Mouse (Mus musculus) lung, embryonic 15.5 days (tissue): ENCODE data around the gene Cmtm4. TPM values are rescaled to one million over a fixed set of nuclear protein-coding genes. Genes with fewer than 3 reads are reported as not detected.

Source experiments
- ATAC-seq: fragments of 200-750 bp; cut with Nextera tagmentation; 2 replicates; pipeline ENCODE4 v1.8.0; 2017; ENCODE audit warnings: moderate number of reproducible peaks, borderline replicate concordance; ENCODE audit not compliant: low FRiP score, low TSS enrichment; ENCODE audit errors: extremely low read depth
- H3K27ac ChIP-seq: fragments of 300-500 bp; sonication (generic); 2 replicates; pipeline ENCODE4 v1.5.1; 2015; ENCODE audit warnings: moderate library complexity, mild to moderate bottlenecking, inconsistent platforms
- H3K27me3 ChIP-seq: fragments of 300-500 bp; sonication (generic); 2 replicates; pipeline ENCODE4 v1.6.1; 2015; ENCODE audit warnings: inconsistent platforms
- H3K36me3 ChIP-seq: fragments of 300-500 bp; sonication (generic); 2 replicates; pipeline ENCODE4 v1.6.1; 2015; ENCODE audit warnings: inconsistent platforms
- H3K4me1 ChIP-seq: fragments of 300-500 bp; sonication (generic); 2 replicates; pipeline ENCODE4 v1.6.1; 2015; ENCODE audit warnings: inconsistent platforms
- H3K4me2 ChIP-seq: fragments of 300-500 bp; sonication (generic); 2 replicates; pipeline ENCODE4 v1.6.1; 2015; ENCODE audit warnings: inconsistent platforms, mild to moderate bottlenecking, moderate library complexity
- H3K4me3 ChIP-seq: fragments of 300-500 bp; sonication (generic); 2 replicates; pipeline ENCODE4 v1.5.1; 2015; ENCODE audit warnings: mild to moderate bottlenecking, inconsistent platforms
- H3K9ac ChIP-seq: fragments of 300-500 bp; sonication (generic); 2 replicates; pipeline ENCODE4 v1.6.1; 2015; ENCODE audit warnings: inconsistent platforms
- H3K9me3 ChIP-seq: fragments of 300-500 bp; sonication (generic); 2 replicates; pipeline ENCODE4 v1.6.1; 2016; ENCODE audit warnings: inconsistent platforms
- WGBS: fragments of 180-500 bp; shearing (Covaris S2); methylation state at CpG from one replicate; pipeline ENCODE4 v1.1.7; 2015; 5-methylcytosine and 5-hydroxymethylcytosine counted together
- polyA plus RNA-seq: library from polyadenylated mRNA; unstranded; fragments of >200 nt; fragmentation: Nextera tagmentation; extraction: Ambion mirVana; gene quantifications from 2 replicates; pipeline ENCODE4 v1.2.1, GENCODE M21; 2015

Cmtm4 gene
- polyA plus RNA-seq, 1 experiment from 2014 or later, result 2.6 TPM

DNA sequence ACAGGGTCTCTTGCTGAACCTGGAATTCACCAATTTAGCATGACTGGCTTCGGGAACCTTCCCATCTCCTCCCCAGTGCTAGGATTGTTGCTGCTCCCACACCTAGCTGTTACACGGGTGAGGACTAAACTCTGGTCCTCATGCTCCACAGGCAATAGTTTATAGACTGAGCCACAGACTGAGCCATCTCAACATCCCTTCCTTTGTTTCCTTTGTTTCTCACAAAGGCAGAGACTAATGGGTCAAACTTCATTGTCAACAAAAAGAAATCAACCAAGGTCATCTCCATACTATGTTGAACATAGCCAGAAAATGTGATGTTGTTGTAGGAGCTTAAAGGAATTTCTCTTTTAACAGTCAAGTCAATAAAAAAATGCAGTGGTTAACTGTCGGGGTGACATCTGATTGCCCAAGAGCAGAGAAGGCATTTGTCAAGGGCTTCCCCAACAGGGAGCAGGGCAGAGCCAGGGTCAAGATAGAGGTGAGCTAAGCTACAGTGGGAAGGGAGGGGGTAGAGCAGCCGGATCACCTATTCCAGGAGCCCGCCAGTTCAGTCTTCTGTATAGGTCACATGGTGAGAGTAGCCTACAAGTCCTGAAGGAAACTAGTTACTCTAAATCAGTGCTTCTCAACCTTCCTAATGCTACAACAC, 37.7 kb upstream of the Cmtm4 start:
- ATAC-seq, result no peak
- WGBS, result 86% methylated on average over 5 of the region's 5 CpGs
- H3K9ac ChIP-seq, result no peak overlapping the region
- H3K36me3 ChIP-seq, result peaks cover 88% of the 10 kb centered on the region
- peaks cover 15% of the 10 kb centered on the region for H3K4me1 ChIP-seq
- H3K27me3 ChIP-seq, result no peaks in the 10 kb centered on the region
- no peaks in the 10 kb centered on the region for H3K9me3 ChIP-seq
- H3K27ac ChIP-seq, result no peak overlapping the region
- H3K4me2 ChIP-seq, result no peak overlapping the region
- no peak overlapping the region for H3K4me3 ChIP-seq

DNA sequence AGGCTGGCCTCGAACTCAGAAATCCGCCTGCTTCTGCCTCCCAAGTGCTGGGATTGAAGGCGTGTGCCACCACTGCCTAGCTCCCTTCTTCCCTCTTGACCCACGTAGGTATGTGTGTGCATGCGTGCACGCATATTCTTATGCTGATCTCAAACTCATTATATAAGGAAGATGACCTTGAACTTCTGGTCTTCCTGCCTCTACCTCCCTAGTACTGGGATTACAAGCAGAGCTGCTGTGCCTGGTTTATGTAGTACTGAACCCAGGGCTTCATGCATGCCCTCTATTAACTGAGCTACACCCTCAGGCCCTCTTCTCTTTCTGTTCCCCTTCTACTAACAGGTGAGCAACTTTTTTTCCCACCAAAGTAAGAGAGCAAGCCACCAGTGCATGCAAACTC, 37.0 kb upstream of the Cmtm4 start:
- Histone ChIP-seq H3K4me1 (peaks cover 15% of the 10 kb centered on the region), H3K36me3 (peaks cover 91% of the 10 kb centered on the region), H3K4me3 (no peak overlapping the region), H3K9me3 (no peaks in the 10 kb centered on the region), H3K27me3 (no peaks in the 10 kb centered on the region), H3K27ac (no peak overlapping the region), H3K4me2 (no peak overlapping the region), H3K9ac (no peak overlapping the region)
- 96% methylated on average over 6 of the region's 6 CpGs for WGBS
- no peak for ATAC-seq

- peaks cover 96% of the 10 kb centered on the region for H3K36me3 ChIP-seq
- H3K4me2 ChIP-seq, result no peak overlapping the region
- H3K4me1 ChIP-seq, result no peaks in the 10 kb centered on the region; the same call in 1 of the 2 replicates
- H3K27me3 ChIP-seq, result no peaks in the 10 kb centered on the region
- no peak overlapping the region for H3K4me3 ChIP-seq
- ATAC-seq, result no peak
- H3K27ac ChIP-seq, result no peak overlapping the region
- 89% methylated on average over 7 of the region's 7 CpGs for WGBS
- no peak overlapping the region for H3K9ac ChIP-seq
- no peaks in the 10 kb centered on the region for H3K9me3 ChIP-seq
Observed at GRCm38 (mm10) chr8:104430230-104430629, 34.6 kb upstream of the Cmtm4 start.

GRCm38 (mm10) chr8:104427703-104428102, 32.1 kb upstream of the Cmtm4 start:
- 89% methylated on average over 13 of the region's 13 CpGs for WGBS
- H3K9ac ChIP-seq, result no peak overlapping the region
- H3K27me3 ChIP-seq, result no peaks in the 10 kb centered on the region
- no peak overlapping the region for H3K27ac ChIP-seq
- no peaks in the 10 kb centered on the region for H3K9me3 ChIP-seq
- no peak overlapping the region for H3K4me2 ChIP-seq
- no peaks in the 10 kb centered on the region for H3K4me1 ChIP-seq
- H3K4me3 ChIP-seq, result no peak overlapping the region
- no peak for ATAC-seq
- H3K36me3 ChIP-seq, result peaks cover 93% of the 10 kb centered on the region

GRCm38 (mm10) chr8:104422313-104422712, 26.7 kb upstream of the Cmtm4 start:
- Histone ChIP-seq H3K4me1 (no peaks in the 10 kb centered on the region), H3K4me2 (no peak overlapping the region), H3K9me3 (no peaks in the 10 kb centered on the region), H3K4me3 (no peak overlapping the region), H3K9ac (no peak overlapping the region), H3K36me3 (peaks cover 91% of the 10 kb centered on the region), H3K27me3 (no peaks in the 10 kb centered on the region), H3K27ac (no peak overlapping the region)
- 77% methylated on average over 6 of the region's 6 CpGs for WGBS
- ATAC-seq, result no peak

GRCm38 (mm10) chr8:104416022-104416421, 20.4 kb upstream of the Cmtm4 start:
- Histone ChIP-seq H3K27ac (no peak overlapping the region), H3K9me3 (no peaks in the 10 kb centered on the region), H3K4me2 (no peak overlapping the region), H3K36me3 (peaks cover 38% of the 10 kb centered on the region), H3K27me3 (no peaks in the 10 kb centered on the region), H3K4me3 (no peak overlapping the region), H3K9ac (no peak overlapping the region), H3K4me1 (no peaks in the 10 kb centered on the region)
- 71% methylated on average over 6 of the region's 6 CpGs for WGBS
- ATAC-seq, result no peak

GRCm38 (mm10) chr8:104414204-104414603, 18.6 kb upstream of the Cmtm4 start:
- Histone ChIP-seq H3K4me3 (no peak overlapping the region), H3K27me3 (no peaks in the 10 kb centered on the region), H3K27ac (no peak overlapping the region), H3K4me1 (no peaks in the 10 kb centered on the region), H3K9ac (no peak overlapping the region), H3K9me3 (no peaks in the 10 kb centered on the region), H3K36me3 (peaks cover 20% of the 10 kb centered on the region), H3K4me2 (no peak overlapping the region)
- no peak for ATAC-seq
- WGBS, result 56% methylated on average over 3 of the region's 3 CpGs

DNA sequence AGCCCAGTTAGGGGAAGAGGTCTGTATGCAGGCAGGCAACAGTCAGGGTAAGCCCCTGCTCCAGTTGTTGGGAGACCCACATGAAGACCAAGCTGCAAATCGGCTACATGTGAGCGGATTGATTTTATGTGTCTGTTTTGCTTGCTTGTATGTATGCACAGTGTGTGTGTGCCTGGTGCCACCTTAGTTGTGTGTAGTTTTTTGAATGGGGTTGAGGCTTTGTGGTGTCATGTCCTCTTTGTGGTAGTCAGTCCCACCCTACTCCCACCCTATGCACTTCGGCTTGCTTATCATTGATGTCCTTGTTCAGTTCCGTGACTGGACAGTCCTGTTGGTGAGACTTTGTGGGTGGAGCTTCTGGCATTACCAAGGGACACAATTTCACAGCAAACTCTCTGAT, 18.2 kb upstream of the Cmtm4 start:
- 62% methylated on average over 4 of the region's 4 CpGs for WGBS
- Histone ChIP-seq H3K27me3 (no peaks in the 10 kb centered on the region), H3K27ac (no peak overlapping the region), H3K9me3 (no peaks in the 10 kb centered on the region), H3K9ac (no peak overlapping the region), H3K36me3 (peaks cover 16% of the 10 kb centered on the region), H3K4me2 (no peak overlapping the region), H3K4me3 (no peak overlapping the region), H3K4me1 (no peaks in the 10 kb centered on the region)
- peak; percentile 34 for ATAC-seq

GRCm38 (mm10) chr8:104412805-104413532, 17.4 kb upstream of the Cmtm4 start:
- H3K9me3 ChIP-seq, result no peaks in the 10 kb centered on the region
- no peak overlapping the region for H3K4me3 ChIP-seq
- H3K9ac ChIP-seq, result no peak overlapping the region
- no peak for ATAC-seq
- H3K4me1 ChIP-seq, result no peaks in the 10 kb centered on the region
- no peaks in the 10 kb centered on the region for H3K27me3 ChIP-seq
- H3K36me3 ChIP-seq, result peaks cover 10% of the 10 kb centered on the region
- no peak overlapping the region for H3K27ac ChIP-seq
- 46% methylated on average over 7 of the region's 7 CpGs for WGBS
- H3K4me2 ChIP-seq, result no peak overlapping the region

DNA sequence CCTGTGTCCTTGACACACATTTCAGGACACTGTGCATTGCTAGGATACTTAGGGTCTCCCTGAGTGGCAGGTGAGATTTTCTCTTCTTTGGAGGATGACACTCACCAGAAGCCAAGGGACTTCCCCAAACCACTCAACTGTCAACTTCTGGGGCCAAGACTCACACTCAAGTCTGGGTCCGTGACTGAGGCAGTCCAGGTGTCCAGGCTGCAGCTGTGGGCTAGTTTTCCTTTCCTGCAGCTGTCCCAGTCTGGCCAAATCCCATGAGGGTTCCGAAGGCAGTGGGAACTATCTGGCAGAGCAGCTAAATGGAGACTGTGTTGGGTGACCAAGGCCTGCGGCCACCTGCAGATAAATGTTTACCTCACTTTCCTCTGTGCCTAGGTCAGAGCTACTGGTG, 16.4 kb upstream of the Cmtm4 start:
- Histone ChIP-seq H3K9me3 (no peaks in the 10 kb centered on the region), H3K27me3 (no peaks in the 10 kb centered on the region), H3K4me1 (no peaks in the 10 kb centered on the region), H3K4me2 (no peak overlapping the region), H3K4me3 (no peak overlapping the region), H3K36me3 (peaks cover under 1% of the 10 kb centered on the region), H3K9ac (no peak overlapping the region), H3K27ac (no peak overlapping the region)
- 81% methylated on average over 3 of the region's 3 CpGs for WGBS
- ATAC-seq, result no peak

DNA sequence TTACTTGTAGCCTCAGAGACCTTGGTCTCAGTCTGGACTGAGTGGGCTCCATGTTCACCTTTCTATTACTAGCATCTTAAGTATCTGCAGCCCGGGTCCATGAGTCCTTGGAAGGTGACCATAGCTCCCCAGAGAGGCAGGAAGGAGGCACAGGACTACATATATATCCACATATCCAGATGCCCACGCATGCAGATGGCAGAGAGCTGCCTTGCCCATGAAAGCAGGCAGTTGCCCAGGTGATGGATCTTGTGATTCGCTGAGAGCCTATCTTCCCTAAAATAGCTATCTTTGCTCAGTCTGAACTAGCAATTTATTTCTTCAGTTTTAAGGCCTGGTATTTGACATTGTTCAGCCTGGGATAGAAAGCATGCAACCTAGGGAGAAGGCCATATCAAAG, 15.9 kb upstream of the Cmtm4 start:
- H3K4me1 ChIP-seq, result no peaks in the 10 kb centered on the region
- no peak overlapping the region for H3K9ac ChIP-seq
- H3K9me3 ChIP-seq, result no peaks in the 10 kb centered on the region
- H3K27ac ChIP-seq, result no peak overlapping the region
- no peak overlapping the region for H3K4me3 ChIP-seq
- H3K36me3 ChIP-seq, result no peaks in the 10 kb centered on the region
- no peak for ATAC-seq
- no peak overlapping the region for H3K4me2 ChIP-seq
- no peaks in the 10 kb centered on the region for H3K27me3 ChIP-seq
- WGBS, result 83% methylated on average over 3 of the region's 3 CpGs

GRCm38 (mm10) chr8:104410628-104411273, 15.1 kb upstream of the Cmtm4 start:
- WGBS, result 69% methylated on average over 7 of the region's 7 CpGs
- ATAC-seq, result no peak
- H3K27ac ChIP-seq, result no peak overlapping the region
- no peaks in the 10 kb centered on the region for H3K9me3 ChIP-seq
- H3K36me3 ChIP-seq, result no peaks in the 10 kb centered on the region
- no peak overlapping the region for H3K4me3 ChIP-seq
- H3K27me3 ChIP-seq, result no peaks in the 10 kb centered on the region
- H3K9ac ChIP-seq, result no peak overlapping the region
- H3K4me1 ChIP-seq, result peaks cover 2% of the 10 kb centered on the region; the same call in 1 of the 2 replicates
- no peak overlapping the region for H3K4me2 ChIP-seq
